Mouse (Mus musculus): ENCODE results near the gene Guca1a.
"Not testable (repeated sequence)": the region's sequence is repeated elsewhere in the genome, so short reads cannot be mapped to it uniquely, and the experiment has no call there.

The Guca1a gene

DNA sequence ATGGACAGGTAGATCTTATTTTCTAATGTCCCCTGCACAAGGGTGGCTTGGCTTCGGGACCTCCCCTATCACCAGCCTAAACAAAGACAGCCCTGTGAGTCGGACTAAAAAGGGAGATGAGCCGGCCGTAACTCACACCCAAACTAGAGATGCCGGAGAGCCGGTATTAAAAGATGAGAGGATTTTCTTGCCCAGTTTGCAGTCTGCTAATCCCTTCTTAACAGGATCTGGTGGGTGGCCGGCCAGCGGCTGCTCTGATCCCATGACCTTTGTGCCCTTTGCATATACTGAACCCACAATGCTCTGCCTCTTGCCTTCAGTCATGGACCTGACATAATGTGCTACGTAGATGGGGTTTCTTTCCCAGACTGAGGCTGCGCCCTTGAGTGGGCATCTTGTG, at the start of gene Guca1a:
Gene Guca1a, minus strand, starts transcription at position 134 of the 400 bp plus-strand sequence.
- DNase-seq (ENCODE audit: low spot score) = no peak

DNA sequence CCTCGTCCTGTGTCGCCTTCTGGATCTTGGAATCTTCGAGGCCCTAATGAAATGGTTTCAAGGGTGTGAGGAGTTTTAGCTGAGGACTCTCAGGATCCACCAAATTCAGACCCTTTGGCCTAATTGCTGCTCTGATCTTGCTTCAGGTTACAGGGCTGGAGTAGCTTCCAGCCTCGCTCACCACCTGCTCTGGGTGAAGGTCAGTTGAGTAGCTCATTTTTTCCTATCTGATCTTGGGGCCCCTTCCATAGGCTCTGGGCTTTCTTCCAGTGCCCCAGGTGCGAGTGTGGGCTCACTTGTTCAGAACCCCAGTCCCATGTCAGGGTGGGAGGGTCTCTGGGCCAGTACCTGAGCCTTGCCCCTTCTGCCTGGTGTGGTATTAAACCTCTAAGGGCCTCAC, 49.0 kb upstream of the Guca1a start:
- DNase-seq (ENCODE audit: low spot score) = no peak

DNA sequence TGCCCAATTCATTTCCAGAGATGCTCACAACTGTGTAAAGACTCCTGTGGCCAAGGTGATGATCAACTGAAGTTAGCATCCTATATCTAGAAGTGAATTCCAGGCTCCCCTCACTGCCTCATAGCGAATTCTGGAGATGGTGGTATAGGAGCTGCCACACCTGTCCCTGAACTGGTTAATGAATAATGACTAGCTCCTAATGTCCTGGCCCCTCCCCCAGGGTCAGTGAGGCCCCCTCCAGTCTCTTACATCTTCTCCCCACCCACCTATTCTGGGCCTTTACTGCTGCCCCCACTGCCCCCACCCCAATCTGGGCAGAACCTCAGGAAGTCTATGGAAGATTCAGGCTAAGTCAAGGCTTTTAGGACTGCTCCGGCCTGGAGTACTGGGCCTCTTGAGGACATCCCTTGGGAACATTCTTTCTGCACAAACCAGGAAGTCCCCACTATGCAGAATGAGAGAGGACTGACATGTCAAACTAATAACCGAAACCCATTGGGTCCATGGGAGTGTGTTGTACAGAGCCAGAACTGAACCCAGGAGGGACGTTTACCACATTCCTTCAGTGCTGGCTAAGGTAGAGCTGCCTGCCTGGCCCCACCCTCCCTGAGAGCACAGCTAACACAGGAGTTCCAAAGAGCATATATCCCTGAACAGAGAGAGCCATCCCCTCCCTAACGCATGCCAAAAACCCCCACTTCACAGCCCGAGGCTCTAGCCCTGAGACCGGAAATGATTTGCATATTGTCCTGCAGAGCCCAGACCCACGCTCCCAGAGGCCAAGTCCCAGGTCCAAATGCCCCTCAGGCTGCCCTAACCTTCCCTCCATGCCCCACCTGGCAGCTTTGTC, 48.4 kb upstream of the Guca1a start:
- no peak for DNase-seq (ENCODE audit: low spot score)

DNA sequence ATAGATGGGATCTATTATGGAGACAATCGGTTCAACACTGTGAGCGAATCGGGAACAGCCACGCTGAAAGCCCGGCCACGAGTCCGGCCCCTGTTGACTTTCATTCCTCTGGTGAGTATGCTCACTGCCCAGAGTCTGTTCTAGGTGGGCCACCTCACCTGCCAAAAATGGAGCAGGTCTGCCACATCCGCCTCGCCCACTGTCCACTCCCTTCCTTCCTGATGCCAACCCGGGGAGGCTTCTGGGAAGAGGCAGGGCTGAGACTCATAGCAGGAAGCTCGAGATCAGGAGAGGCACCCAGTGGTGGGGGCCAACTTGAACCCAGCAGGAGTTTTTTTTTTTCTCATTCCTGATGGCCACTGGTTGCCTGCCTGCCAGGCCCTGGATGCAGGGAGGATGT, 46.2 kb upstream of the Guca1a start:
- DNase-seq (ENCODE audit: low spot score) = no peak

DNA sequence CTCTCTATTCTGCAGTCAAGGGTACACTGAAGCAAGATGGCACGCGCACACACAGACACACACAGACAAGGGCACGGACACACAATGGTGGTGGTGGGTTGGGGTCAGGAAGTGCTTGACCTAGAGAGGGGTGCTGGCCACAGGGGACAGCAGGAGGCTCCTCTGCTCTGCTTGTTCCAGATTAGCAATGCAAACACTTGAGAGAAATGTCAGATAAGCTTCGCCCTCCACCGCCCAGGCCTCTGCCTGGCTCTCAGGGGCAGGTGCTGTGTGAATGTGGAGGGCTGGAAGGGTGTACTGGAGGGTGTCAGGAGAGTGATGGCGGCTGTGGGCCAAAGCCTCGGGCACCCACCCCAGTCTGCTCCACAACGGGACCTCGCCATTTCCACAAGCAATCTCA, 45.6 kb upstream of the Guca1a start:
- DNase-seq (ENCODE audit: low spot score) = no peak

DNA sequence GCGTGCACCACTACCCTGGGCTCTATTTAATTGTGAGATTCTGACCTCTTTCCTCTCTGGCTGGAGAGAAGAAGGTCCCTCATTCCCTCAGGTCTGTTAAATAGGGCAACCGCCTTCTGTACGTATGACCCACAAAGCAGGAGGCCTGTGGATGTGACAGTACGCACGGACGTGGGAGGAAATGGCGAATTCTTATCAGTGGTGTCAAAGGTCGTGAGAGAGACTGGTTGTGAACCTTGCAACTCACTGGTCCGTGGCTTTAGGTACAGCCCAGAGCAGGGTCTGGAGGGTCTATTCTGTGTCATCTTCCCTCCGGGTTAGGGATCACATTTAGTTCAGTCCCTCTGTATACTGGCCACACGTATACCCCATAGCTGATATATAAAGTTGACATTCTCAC, 45.1 kb upstream of the Guca1a start:
- no peak for DNase-seq (ENCODE audit: low spot score)

DNA sequence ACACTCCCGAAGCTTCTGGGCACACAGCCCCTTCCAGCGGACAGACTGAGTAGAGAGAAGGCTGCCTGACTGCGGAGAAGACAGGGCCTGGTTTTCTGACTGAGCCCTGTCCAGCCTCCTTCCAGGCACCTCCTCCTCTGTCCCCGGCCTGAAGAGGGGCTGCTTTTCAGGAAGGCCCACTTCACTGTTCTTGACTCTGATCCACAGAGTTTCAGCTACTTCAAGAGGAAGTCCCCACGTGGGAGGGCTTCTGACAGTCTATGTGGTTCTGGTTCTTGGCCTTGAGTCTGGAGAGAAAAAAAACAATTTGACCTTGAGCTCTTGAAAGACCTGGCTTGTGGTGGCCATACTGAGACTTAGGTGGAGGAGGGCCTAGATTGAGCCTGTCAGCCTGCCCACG, 43.7 kb upstream of the Guca1a start:
- DNase-seq (ENCODE audit: low spot score) = no peak

DNA sequence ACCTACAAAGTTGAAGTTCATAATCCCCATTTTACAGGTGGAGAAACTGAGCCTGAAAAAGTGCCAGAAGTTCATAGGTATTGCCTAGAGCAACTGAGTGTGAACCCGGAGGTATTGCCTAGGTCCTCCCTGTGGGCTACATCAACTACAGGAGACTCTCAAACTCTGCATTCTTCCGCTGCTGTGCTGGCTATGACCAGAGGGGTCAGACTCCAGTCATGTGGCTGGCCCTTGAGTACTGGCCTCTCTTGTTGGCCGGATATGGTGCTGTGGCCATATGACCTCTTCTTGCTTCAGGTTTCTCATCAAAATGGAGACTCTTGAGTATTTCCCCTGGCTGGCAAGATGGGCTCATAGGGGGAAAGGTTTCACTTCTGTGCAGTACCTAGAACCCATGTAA, 41.9 kb upstream of the Guca1a start:
- DNase-seq (ENCODE audit: low spot score) = no peak

DNA sequence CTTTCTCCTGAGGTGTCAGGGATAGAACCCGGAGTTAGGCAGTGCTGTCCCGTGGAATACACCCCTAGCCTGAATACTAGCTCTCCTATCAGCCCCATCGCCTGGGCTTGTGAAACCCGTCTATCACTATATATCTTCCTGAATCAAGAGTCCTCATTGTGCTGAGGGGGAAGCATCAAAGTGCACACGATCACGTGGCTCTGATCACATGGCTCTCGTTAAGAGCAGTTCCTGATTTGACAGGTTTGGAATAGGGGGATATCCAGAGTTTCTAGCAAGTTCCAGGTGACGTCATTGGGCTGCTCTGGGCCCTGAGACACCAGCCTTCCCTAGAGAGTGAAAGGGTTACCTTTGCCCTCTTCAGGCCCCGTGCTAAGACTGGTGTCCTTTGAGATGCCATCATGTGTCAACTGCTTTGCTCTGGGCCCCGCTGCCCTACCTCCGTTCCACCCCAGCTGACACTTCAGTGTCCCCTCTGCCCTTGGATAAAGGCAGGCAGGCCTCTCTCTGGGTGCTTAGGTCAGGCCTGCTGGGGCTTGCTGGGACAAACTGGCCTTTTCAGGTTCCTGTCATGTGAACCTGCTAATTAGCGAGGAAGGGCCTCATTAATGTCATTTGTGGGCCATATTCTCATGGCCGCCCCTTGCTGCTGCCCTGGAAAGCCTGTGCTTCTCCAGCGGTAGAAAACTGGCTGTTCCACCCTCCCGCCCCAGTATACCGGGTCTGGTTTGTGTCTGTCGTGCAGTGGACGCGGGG, 41.1 kb upstream of the Guca1a start:
- no peak for DNase-seq (ENCODE audit: low spot score)

DNA sequence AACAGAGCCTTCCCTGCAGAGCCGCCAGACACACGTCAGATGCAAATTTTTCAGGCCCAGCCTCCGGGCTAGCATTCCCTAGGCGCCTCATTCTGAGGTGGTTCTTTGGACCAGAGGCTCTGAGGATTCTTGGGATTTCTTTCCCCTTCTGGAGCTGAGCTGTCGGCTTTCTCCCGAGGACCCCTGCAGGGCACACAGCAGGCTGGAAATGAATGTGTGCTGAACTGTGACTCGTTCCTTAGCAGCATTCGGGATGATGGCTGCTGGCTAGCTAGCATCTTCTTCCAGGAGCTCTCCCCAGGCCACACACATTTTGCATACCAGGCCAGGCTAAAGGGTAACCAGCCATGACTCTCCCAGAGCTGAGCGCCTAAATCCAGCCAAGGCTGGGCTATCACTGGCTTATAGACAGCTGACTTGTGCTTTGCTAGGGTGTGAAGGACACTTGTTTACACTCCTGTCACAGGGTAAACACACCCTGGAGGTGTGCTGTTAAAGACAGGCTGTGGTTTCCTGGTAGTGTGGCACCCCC, 40.0 kb upstream of the Guca1a start:
- DNase-seq (ENCODE audit: low spot score) = no peak

DNA sequence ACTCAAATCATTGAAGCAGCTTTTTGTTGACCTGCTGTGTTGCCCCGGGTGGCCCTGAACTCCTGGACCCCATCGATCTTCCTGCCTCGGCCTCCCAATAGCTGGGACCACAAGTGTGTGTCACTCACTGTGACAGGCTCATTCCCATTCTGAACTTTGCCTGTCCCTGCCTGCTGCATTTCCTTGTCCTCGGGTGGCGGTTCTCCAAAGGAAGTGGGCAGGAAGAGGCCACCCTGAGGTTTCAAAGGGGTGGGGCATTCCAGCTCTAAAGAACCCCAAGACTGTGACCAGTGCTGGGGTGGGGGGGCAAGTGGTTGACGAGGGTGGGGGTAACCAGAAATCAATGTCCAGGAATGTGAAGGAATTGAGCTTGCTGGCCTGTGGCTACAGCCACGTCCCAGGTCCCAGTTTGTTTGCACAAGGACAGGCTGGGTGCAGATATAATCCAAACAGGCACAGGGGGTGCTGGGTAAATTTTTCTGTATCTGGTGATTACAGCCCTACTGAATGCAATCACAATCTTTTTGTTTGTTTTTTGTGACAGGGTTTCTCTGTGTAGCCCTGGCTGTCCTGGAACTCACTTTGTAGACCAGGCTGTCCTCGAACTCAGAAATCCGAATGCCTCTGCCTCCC, 39.1 kb upstream of the Guca1a start:
- no peak for DNase-seq (ENCODE audit: low spot score)

DNA sequence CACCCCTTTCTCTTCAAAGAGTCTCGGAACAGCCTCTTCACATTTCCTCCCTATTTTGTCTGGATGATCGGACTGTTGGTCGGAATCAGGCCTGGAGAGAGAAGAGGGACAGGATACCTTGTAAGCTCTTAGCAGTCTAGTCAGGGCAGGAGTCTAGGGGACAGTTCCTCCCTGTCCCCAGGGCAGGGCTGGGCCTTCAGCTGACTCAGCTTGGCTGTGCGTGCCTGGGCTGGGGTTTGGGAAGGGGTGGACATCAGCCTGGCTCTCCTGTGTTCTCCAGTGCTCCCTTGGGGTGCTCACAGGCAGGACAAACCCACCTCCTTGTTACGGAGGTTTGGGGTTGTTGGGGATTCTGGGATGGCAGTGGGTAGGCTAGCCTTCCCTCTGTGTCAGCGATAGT, 38.2 kb upstream of the Guca1a start:
- no peak for DNase-seq (ENCODE audit: low spot score)

DNA sequence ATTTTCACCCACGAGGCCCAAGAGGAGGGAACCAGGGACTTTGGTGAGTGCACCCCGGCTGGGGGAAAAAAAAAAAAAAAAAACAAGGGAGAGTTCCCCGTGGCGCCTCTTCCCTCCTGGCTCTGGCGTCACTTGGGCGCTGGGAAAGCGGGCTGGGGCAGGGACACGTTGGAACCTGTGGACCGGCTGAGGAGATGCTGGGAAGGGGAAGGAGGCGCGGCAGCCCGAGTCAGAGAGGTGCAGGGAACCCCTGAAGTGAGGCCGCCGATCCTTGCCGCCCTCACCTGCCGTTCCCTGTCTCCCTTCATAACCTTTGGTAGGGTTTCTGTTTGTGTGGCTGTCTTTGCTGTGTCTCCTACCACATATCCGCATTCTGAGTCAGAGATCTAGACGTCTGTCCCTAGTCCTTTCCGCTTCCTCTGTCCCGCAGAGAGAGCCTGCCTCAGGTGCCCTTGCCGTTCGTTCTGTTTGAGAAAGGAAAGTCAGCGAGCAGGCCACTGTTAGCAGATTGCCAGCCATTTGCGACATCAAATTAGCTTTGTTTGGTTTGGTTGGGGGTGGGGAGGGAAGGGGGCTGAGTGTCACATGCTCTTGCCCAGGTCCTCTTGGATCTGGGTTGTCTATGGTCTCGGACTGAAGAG, 36.6 kb upstream of the Guca1a start, which contains the start of gene 1700001C19Rik:
Gene 1700001C19Rik, minus strand, starts transcription at position 470 of the 641 bp plus-strand sequence.
- no peak for DNase-seq (ENCODE audit: low spot score)

DNA sequence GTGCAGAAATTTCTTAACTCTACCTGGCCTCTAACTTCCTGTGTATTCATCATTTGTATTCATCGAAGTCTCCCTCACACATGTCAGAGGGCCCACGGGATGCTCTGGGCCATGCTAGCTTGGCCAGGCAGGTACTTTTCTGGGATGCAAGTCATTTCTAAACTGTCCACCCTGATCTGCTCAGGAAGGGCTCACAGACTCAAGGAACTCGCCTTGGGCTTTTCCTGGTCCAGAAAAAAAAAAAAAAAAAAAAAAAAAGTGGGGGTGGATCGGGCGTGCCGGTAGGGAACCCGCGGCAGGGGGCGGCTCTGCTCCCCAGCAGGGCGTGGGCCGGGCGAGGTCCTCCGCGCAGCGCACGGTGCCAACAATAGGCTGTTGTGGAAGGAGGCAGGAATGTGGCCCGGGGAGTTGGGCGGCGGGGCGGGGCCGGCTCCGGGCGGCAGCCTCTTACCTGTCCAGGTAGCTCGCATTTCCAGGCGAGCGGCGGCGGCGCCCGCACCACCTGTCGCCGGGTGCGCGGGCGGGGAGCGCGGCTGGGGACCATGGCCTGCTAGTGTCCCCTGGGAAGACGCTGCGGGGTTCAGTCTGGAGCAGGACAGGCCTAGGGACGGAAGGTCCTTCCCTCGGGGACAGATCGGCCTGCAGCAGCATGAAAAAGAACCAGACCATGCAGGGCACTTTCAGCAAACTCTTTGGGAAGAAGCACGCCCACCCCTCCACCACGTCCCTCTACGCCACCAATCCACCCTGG, 35.9 kb upstream of the Guca1a start, which contains the start of gene AI661453:
Gene AI661453, plus strand, starts transcription at position 460 of the 751 bp plus-strand sequence.
- peak; percentile 52 for DNase-seq (ENCODE audit: low spot score)

DNA sequence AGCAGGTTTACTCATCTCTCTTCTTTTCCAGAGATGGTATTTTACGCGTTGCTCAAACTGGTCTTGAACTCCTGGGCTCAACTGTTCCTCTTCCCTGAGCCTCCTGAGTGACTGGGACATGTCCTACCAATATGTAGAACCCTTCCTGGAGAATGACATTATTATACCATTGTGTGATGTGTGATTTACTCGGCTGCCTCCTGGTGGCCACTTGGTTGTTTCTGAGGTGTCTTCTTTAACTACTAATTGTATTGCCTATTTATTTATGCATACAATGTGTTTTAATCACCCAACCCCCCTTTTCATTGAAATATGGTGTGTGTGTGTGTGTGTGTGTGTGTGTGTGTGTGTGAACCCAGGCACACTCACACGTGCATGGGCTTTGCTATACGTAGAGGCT, 30.4 kb upstream of the Guca1a start:
- no peak for DNase-seq (ENCODE audit: low spot score)

DNA sequence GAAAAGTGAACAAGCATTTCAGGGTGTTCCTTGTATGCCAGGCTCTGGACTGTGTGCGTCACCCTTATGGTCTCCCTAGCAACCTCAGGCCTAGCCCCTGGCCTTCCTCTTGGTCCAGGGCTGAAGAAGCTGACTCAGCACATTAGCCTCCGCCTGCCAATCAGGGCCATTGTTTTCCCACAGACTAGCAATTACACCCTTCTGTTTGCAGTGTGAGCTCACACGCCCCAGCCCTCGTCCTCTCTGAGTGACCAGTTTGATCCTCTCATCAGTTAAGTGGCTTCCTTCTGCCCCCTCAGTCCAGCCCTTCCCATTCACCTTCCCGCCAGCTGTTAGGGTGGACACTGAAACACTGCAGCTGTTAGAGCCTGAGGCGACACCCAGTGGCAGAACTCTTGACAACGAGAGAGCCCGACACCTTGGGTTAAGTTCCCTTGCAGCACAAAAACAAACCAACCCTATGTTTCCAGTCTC, 28.5 kb upstream of the Guca1a start:
- DNase-seq (ENCODE audit: low spot score) = peak; percentile 29

DNA sequence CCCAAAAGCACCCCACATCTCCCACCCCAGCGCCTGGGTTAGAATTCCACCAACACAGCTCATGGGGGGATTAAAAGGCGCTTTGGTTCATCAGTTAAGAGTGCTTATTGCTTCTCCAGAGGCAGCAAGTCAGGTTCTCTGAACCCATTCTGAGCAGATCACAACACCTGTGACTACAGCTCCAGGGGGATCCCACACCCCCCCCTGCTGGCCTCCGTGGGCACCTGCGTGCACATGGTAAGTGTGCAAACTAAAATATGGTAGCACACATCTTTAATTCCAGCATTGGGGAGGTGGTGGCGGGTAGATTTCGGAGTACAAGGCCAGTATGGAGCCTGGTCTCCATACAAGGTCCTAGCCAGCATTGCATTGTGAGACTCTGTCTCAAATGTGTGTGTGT, 26.9 kb upstream of the Guca1a start:
- DNase-seq (ENCODE audit: low spot score) = no peak

DNA sequence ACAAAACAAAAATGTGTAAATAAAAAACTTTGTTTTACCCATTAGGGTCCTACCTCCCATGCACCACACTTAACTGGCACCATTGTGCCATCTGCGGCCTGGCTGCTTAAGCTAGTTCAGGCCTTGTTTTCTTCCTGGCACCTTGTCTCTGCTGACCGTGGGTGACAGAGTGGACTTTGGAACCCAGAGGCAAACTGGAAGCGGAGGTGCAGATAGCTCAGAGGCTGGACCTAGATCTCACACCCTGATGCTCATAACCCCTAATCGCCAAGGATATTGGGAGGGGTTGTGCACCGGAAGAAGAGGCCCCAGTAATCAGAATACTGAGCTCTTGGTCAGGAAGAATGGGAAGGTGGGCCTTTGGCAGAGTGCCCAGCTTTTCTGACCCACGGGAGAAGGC, 23.8 kb upstream of the Guca1a start:
- DNase-seq (ENCODE audit: low spot score) = no peak

DNA sequence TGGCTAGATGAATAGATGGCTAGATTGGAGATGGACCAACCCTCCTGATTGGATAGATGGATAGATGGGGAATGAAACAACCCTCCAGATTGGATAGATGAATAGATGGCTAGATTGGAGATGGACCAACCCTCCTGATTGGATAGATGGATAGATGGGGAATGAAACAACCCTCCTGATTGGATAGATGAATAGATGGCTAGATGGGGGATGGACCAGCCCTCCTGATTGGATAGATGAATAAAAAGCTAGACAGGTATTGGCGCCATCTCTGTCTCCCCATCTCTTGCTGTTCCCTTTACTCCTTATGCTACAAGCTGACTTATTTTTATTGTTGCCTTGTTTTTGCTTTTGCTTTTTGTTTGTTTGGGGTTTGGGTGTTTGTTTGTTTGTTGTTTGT, 22.2 kb upstream of the Guca1a start:
- DNase-seq (ENCODE audit: low spot score) = not testable (repeated sequence)

DNA sequence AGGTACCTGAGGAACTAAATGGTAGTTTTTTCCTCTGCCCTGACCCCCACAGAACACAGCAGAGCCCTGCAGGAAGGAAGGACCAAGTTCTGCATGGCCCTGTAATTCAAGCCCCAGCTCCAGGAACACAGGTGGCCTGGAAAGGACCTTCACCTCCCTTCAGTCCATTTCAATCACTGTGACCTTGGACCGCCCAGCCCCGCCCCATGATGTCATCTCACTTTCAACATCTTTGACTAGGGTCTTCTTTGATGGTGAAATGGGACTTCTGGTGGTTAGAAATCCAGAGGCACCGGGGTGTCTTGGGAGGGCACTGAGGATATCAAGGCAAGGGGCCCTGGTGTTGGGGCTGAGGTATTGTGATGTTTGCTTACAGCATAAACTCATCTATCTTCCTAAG, 21.2 kb upstream of the Guca1a start:
- DNase-seq (ENCODE audit: low spot score) = no peak

DNA sequence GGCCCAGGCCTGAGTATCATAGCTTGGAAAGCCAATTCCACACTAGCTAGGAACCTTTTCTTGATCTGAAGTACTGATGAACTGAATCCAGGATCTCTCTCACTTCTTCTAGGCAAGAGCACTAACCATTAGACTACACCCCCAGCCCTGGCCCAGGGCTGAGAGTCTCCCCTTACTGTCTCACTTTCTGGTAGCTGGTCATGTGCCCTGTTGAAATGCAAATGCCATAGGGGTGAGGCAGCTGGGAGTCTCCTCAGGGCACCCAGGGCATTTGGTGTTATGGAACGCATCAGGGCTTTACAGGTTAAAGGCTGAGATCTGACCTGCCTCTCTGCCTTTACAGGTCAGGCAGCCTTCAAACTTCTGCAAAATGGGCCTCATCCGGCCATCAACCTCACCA, 19.8 kb upstream of the Guca1a start:
- no peak for DNase-seq (ENCODE audit: low spot score)

Measured in ovary, postnatal 14 days (tissue).